Mouse (Mus musculus) heart, postnatal 4 days (tissue): ENCODE measurements around the gene Tmem41a. TPM values are rescaled to one million over a fixed set of nuclear protein-coding genes. Genes with fewer than 3 reads are reported as not detected.

Experiments
- DNase-seq: peaks from one replicate; pipeline ENCODE4 v3.0.0; 2021
- total RNA-seq, 2 experiments: library from RNA; stranded (reverse); gene quantifications; 2 replicates each; pipeline ENCODE4 v1.2.3; 2021

The Tmem41a gene
- total RNA-seq, 2 experiments from 2014 or later = 19.4 to 23.7 TPM

DNA sequence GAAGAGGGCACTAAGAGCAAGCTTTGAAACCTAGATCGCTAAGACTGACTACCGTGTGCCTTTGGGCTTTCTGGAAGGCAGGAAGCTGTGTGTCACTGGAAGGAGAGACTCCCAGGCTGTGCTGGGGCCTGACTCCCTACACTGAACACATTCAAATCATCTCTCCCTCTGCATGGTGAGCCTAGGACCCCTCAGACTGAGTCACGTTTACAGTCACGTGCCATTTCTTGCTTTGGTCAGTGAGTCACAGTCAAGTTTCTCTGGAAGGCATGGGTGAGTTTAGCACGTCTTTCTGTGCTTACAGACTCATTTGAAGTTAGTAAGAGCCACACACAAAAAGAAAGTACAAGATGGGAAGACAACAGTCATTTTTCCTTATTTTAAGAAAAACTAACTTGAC lies 46.1 kb downstream of the Tmem41a start:
- no peak for DNase-seq

DNA sequence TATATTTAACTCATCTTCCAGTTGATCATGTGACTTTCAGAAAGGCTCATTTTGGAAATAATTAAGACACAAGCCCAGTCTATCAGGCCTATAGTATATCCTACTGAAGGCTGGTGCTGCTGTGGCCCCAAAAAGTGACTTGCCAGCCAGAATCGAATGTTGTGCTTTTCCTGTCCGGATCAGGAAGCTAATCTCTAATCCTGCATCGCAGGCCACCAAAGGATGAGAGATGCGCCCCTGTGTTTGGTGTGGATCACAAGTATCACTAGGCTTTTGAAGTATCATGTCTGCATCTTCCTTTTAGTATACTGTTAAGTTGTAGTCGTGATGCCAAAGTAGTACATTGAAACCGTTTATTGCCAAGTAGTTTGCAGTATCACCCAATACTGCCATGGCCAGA lies 53.5 kb downstream of the Tmem41a start:
- no peak for DNase-seq

DNA sequence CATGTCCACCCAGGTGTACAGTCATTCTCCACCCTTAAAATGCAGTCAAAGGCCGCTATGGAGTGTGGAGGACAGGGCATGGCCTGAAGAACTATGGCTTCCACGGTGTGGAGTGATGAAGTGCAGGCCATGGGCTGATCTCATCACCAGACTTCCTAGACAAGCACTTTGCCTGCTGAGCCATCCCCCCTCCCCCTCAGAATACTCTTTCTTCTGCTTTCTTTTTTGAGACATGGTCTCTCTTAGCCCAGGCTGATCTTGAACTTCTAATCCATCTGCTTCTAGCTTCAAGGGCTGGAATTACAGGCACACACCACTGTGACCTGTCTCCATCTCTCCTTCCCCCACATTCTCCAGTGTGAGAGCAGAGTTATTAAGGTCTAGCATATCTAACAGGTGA lies 59.8 kb downstream of the Tmem41a start:
- DNase-seq = no peak

Other genes starting within 250 kb of the Tmem41a start
- 1 to 10 TPM; 7.4 to 7.9 TPM for gene Ehhadh, start 159.7 kb downstream of the Tmem41a start, total RNA-seq
- gene Map3k13, start 153.2 kb downstream of the Tmem41a start, total RNA-seq = 1 to 10 TPM; 1.1 to 1.4 TPM
- gene Liph, start 48.1 kb upstream of the Tmem41a start, total RNA-seq = under 1 TPM in 1 of 2 experiments, not detected in 1; 0.17 TPM
- gene Senp2, start 61.9 kb upstream of the Tmem41a start, total RNA-seq = 10 to 100 TPM; 25.5 to 26.7 TPM
- gene Igf2bp2, start 215.7 kb upstream of the Tmem41a start, total RNA-seq = 10 to 100 TPM; 23.9 to 24.8 TPM